Mouse (Mus musculus) CH12.LX (cell line): ENCODE measurements around the gene Vdac1.
"Not testable (repeated sequence)": the region's sequence is repeated elsewhere in the genome, so short reads cannot be mapped to it uniquely, and the experiment has no call there.

Experiments used
- BHLHE40 ChIP-seq: IDR thresholded peaks from 2 replicates; pipeline ENCODE4 v1.6.1; 2011; ENCODE audit warnings: mild to moderate bottlenecking, low read depth, low read length, improper control_type of control experiment
- CHD2 ChIP-seq: IDR thresholded peaks from 2 replicates; pipeline ENCODE4 v1.6.1; 2011; ENCODE audit warnings: low read length, improper control_type of control experiment
- EP300 ChIP-seq: IDR thresholded peaks from 2 replicates; pipeline ENCODE4 v1.6.1; 2011; ENCODE audit warnings: low read length, improper control_type of control experiment
- MYC ChIP-seq: IDR thresholded peaks from 2 replicates; pipeline ENCODE4 v1.6.1; 2011; ENCODE audit warnings: low read depth, mild to moderate bottlenecking, improper control_type of control experiment, low read length
- POLR2A ChIP-seq: IDR thresholded peaks from 2 replicates; pipeline ENCODE4 v1.6.1; 2011; ENCODE audit warnings: low read depth, mild to moderate bottlenecking, improper control_type of control experiment, low read length
- SMC3 ChIP-seq: IDR thresholded peaks from 2 replicates; pipeline ENCODE4 v1.6.1; 2011; ENCODE audit warnings: low read depth, low read length, improper control_type of control experiment
- USF2 ChIP-seq: conservative IDR thresholded peaks from 2 replicates; pipeline ENCODE4 v1.6.1; 2011; ENCODE audit warnings: low read depth, low read length, improper control_type of control experiment

- not testable (repeated sequence) for TF ChIP-seq BHLHE40, CHD2, POLR2A, SMC3, MYC, USF2, EP300
These were observed 28.3 kb downstream of the Vdac1 start for GRCm38 (mm10) chr11:52388979-52389378.
